Mouse (Mus musculus): ENCODE data around the gene Scgb2b18. TPM values are rescaled to one million over a fixed set of nuclear protein-coding genes. Genes with fewer than 3 reads are reported as not detected.
"Not testable (repeated sequence)": the region's sequence is repeated elsewhere in the genome, so short reads cannot be mapped to it uniquely, and the experiment has no call there.

Gene Scgb2b18
- not detected in 2 replicates for polyA plus RNA-seq (2014; fragmentation: Nextera tagmentation; extraction: Ambion mirVana)

- not testable (repeated sequence) for H3K4me1 ChIP-seq (replicated peaks; ENCODE audit: control insufficient read depth, insufficient read depth, low read length); DNase-seq (ENCODE audit: low spot score); H3K9ac ChIP-seq (ENCODE audit: low read length); H3K4me3 ChIP-seq (ENCODE audit: low read depth, low read length); H3K27ac ChIP-seq (ENCODE audit: low read depth, low read length); H3K27me3 ChIP-seq (ENCODE audit: control insufficient read depth, insufficient read depth, low read length); H3K4me2 ChIP-seq (ENCODE audit: low read depth, low read length, severe bottlenecking); ATAC-seq (replicated peaks; ENCODE audit: low FRiP score); H3K36me3 ChIP-seq (ENCODE audit: control insufficient read depth, insufficient read depth, low read length); H3K9me3 ChIP-seq (ENCODE audit: control insufficient read depth, low read length)
- 88% methylated on average over 2 of the region's 2 CpGs for WGBS
These were observed at the start of gene Scgb2b18 for GRCm38 (mm10) chr7:33173764-33174163. TSS of gene Scgb2b18 (minus strand) at chr7:33173864.

DNA sequence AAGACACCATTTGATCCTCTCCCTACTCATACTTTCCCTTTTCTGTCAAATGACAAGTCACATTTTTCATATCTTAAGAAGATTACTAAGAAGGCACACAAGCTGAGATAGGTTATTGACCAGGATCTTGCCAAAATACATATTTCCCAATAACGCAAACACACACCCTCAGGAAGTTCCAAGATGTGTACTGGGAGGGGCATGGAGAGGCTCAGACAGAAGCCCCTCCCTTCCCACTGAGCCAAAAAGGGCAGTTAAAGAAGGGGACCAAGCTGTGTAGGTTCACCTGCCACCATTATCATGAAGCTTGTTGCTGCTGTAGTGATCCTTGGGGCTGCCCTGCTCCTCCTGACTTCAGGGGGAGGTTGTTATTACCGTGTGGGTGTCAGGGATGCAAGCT is 11.6 kb upstream of the Scgb2b18 start, which contains the start of gene Scgb1b18:
Gene Scgb1b18, plus strand, starts transcription at position 301 of the 400 bp plus-strand sequence.
- ATAC-seq (replicated peaks; ENCODE audit: low FRiP score); H3K9me3 ChIP-seq (ENCODE audit: control insufficient read depth, low read length); H3K36me3 ChIP-seq (ENCODE audit: control insufficient read depth, insufficient read depth, low read length); H3K4me2 ChIP-seq (ENCODE audit: low read depth, low read length, severe bottlenecking); H3K27me3 ChIP-seq (ENCODE audit: control insufficient read depth, insufficient read depth, low read length); H3K9ac ChIP-seq (ENCODE audit: low read length); H3K4me1 ChIP-seq (replicated peaks; ENCODE audit: control insufficient read depth, insufficient read depth, low read length); DNase-seq (ENCODE audit: low spot score); H3K27ac ChIP-seq (ENCODE audit: low read depth, low read length); H3K4me3 ChIP-seq (ENCODE audit: low read depth, low read length): not testable (repeated sequence)
- no CpG with 5 or more reads among the region's 2 CpGs for WGBS

Other genes starting within 250 kb of the Scgb2b18 start
- not detected in 2 replicates for gene Scgb2b17, start 117.3 kb downstream of the Scgb2b18 start, polyA plus RNA-seq (2014; fragmentation: Nextera tagmentation; extraction: Ambion mirVana)
- gene Scgb1b17, start 110.4 kb downstream of the Scgb2b18 start, polyA plus RNA-seq (2014; fragmentation: Nextera tagmentation; extraction: Ambion mirVana) = not detected in 2 replicates
- gene Scgb1b18, start 11.7 kb upstream of the Scgb2b18 start, polyA plus RNA-seq (2014; fragmentation: Nextera tagmentation; extraction: Ambion mirVana) = not detected in 2 replicates
- gene Scgb2b19, start 106.5 kb upstream of the Scgb2b18 start, polyA plus RNA-seq (2014; fragmentation: Nextera tagmentation; extraction: Ambion mirVana) = not detected in 2 replicates
- not detected in 2 replicates for gene Scgb1b19, start 113.4 kb upstream of the Scgb2b18 start, polyA plus RNA-seq (2014; fragmentation: Nextera tagmentation; extraction: Ambion mirVana)
- not detected in 2 replicates for gene Scgb2b20, start 192.5 kb upstream of the Scgb2b18 start, polyA plus RNA-seq (2014; fragmentation: Nextera tagmentation; extraction: Ambion mirVana)
- not detected in 2 replicates for gene Scgb1b20, start 199.4 kb upstream of the Scgb2b18 start, polyA plus RNA-seq (2014; fragmentation: Nextera tagmentation; extraction: Ambion mirVana)

Measured in forebrain, embryonic 11.5 days (tissue).